Mouse (Mus musculus): ENCODE measurements around the gene Mtif3. TPM values are rescaled to one million over a fixed set of nuclear protein-coding genes. Genes with fewer than 3 reads are reported as not detected.

The Mtif3 gene
- total RNA-seq (2014; rRNA removed) (9.9 and 11.7 TPM in 2 replicates), polyA plus RNA-seq (2015; fragmentation: Nextera tagmentation; extraction: Ambion mirVana) (20.3 and 21.1 TPM in 2 replicates)

- ATAC-seq (peak; percentile 92), DNase-seq (ENCODE audit: low spot score) (peak; percentile 95)
- Histone ChIP-seq H3K4me1 (ENCODE audit: insufficient read depth, low read length) (peaks cover 5% of the 10 kb centered on the region; the same call in 1 of the 2 replicates), H3K9me3 (ENCODE audit: low read length) (no peaks in the 10 kb centered on the region), H3K4me2 (ENCODE audit: low read depth, low read length) (peak within 1 kb of the TSS; percentile 77), H3K9ac (replicated peaks; ENCODE audit: low read length) (peak within 1 kb of the TSS; percentile 77), H3K27me3 (ENCODE audit: insufficient read depth, low read length) (no peaks in the 10 kb centered on the region), H3K4me3 (ENCODE audit: low read length) (peak within 1 kb of the TSS; percentile 87), H3K27ac (peak within 1 kb of the TSS; percentile 79), H3K36me3 (ENCODE audit: insufficient read depth, low read length) (peaks cover 10% of the 10 kb centered on the region)
- 2% methylated on average over 46 of the region's 46 CpGs for WGBS
- TF ChIP-seq CTCF (IDR thresholded peaks at IDR 0.05; ENCODE audit: low read depth): no peak
Measured at GRCm38 (mm10) chr5:146963118-146963936, at the start of gene Mtif3. Gene Mtif3 (minus strand): TSS chr5:146963800.

- ATAC-seq: no peak
- Histone ChIP-seq H3K9ac (replicated peaks; ENCODE audit: low read length) (no peak overlapping the region), H3K4me2 (ENCODE audit: low read depth, low read length) (no peak overlapping the region), H3K9me3 (ENCODE audit: low read length) (no peaks in the 10 kb centered on the region), H3K27me3 (ENCODE audit: insufficient read depth, low read length) (no peaks in the 10 kb centered on the region), H3K27ac (no peak overlapping the region), H3K36me3 (ENCODE audit: insufficient read depth, low read length) (no peaks in the 10 kb centered on the region), H3K4me1 (ENCODE audit: insufficient read depth, low read length) (no peaks in the 10 kb centered on the region), H3K4me3 (ENCODE audit: low read length) (no peak overlapping the region)
- no peak for DNase-seq (ENCODE audit: low spot score)
- no peak for TF ChIP-seq CTCF (IDR thresholded peaks at IDR 0.05; ENCODE audit: low read depth)
- 81% methylated on average over 10 of the region's 10 CpGs for WGBS
Measured at GRCm38 (mm10) chr5:147011333-147011732, 47.7 kb upstream of the Mtif3 start.

- Histone ChIP-seq H3K9me3 (ENCODE audit: low read length) (no peaks in the 10 kb centered on the region), H3K4me1 (ENCODE audit: insufficient read depth, low read length) (no peaks in the 10 kb centered on the region), H3K9ac (replicated peaks; ENCODE audit: low read length) (no peak overlapping the region), H3K4me2 (ENCODE audit: low read depth, low read length) (no peak overlapping the region), H3K27me3 (ENCODE audit: insufficient read depth, low read length) (no peaks in the 10 kb centered on the region), H3K36me3 (ENCODE audit: insufficient read depth, low read length) (no peaks in the 10 kb centered on the region), H3K4me3 (ENCODE audit: low read length) (no peak overlapping the region), H3K27ac (no peak overlapping the region)
- ATAC-seq (no peak), DNase-seq (ENCODE audit: low spot score) (no peak)
- TF ChIP-seq CTCF (IDR thresholded peaks at IDR 0.05; ENCODE audit: low read depth): no peak
- 45% methylated on average over 1 of the region's 1 CpGs for WGBS
Measured at GRCm38 (mm10) chr5:147003303-147003702, 39.7 kb upstream of the Mtif3 start.

GRCm38 (mm10) chr5:147001312-147001711 lies 37.7 kb upstream of the Mtif3 start:
- Histone ChIP-seq H3K9ac (replicated peaks; ENCODE audit: low read length) (no peak overlapping the region), H3K27me3 (ENCODE audit: insufficient read depth, low read length) (no peaks in the 10 kb centered on the region), H3K9me3 (ENCODE audit: low read length) (no peaks in the 10 kb centered on the region), H3K27ac (no peak overlapping the region), H3K4me3 (ENCODE audit: low read length) (no peak overlapping the region), H3K4me1 (ENCODE audit: insufficient read depth, low read length) (no peaks in the 10 kb centered on the region), H3K4me2 (ENCODE audit: low read depth, low read length) (no peak overlapping the region), H3K36me3 (ENCODE audit: insufficient read depth, low read length) (no peaks in the 10 kb centered on the region)
- DNase-seq (ENCODE audit: low spot score) (no peak), ATAC-seq (no peak)
- 0 out of 2 replicates have a peak, but pooled peaks have one; percentile 19 for TF ChIP-seq CTCF (IDR thresholded peaks at IDR 0.05; ENCODE audit: low read depth)
- WGBS: 83% methylated on average over 4 of the region's 4 CpGs

GRCm38 (mm10) chr5:146998802-146999201 lies 35.2 kb upstream of the Mtif3 start:
- no peak overlapping the region for H3K4me2 ChIP-seq (ENCODE audit: low read depth, low read length)
- H3K27me3 ChIP-seq (ENCODE audit: insufficient read depth, low read length): no peaks in the 10 kb centered on the region
- no peaks in the 10 kb centered on the region for H3K4me1 ChIP-seq (ENCODE audit: insufficient read depth, low read length)
- 93% methylated on average over 12 of the region's 12 CpGs for WGBS
- H3K9me3 ChIP-seq (ENCODE audit: low read length): no peaks in the 10 kb centered on the region
- no peaks in the 10 kb centered on the region for H3K36me3 ChIP-seq (ENCODE audit: insufficient read depth, low read length)
- ATAC-seq: no peak
- no peak overlapping the region for H3K9ac ChIP-seq (replicated peaks; ENCODE audit: low read length)
- H3K4me3 ChIP-seq (ENCODE audit: low read length): no peak overlapping the region
- TF ChIP-seq CTCF (IDR thresholded peaks at IDR 0.05; ENCODE audit: low read depth): no peak
- DNase-seq (ENCODE audit: low spot score): no peak
- H3K27ac ChIP-seq: no peak overlapping the region

- ATAC-seq (no peak), DNase-seq (ENCODE audit: low spot score) (no peak)
- H3K9me3 ChIP-seq (ENCODE audit: low read length): no peaks in the 10 kb centered on the region
- H3K9ac ChIP-seq (replicated peaks; ENCODE audit: low read length): no peak overlapping the region
- 83% methylated on average over 7 of the region's 7 CpGs for WGBS
- H3K27ac ChIP-seq: no peak overlapping the region
- TF ChIP-seq CTCF (IDR thresholded peaks at IDR 0.05; ENCODE audit: low read depth): 0 out of 2 replicates have a peak, but pooled peaks have one; percentile 25
- H3K36me3 ChIP-seq (ENCODE audit: insufficient read depth, low read length): no peaks in the 10 kb centered on the region
- H3K4me2 ChIP-seq (ENCODE audit: low read depth, low read length): no peak overlapping the region
- no peak overlapping the region for H3K4me3 ChIP-seq (ENCODE audit: low read length)
- H3K27me3 ChIP-seq (ENCODE audit: insufficient read depth, low read length): no peaks in the 10 kb centered on the region
- H3K4me1 ChIP-seq (ENCODE audit: insufficient read depth, low read length): no peaks in the 10 kb centered on the region
Measured at GRCm38 (mm10) chr5:146996812-146997211, 33.2 kb upstream of the Mtif3 start.

GRCm38 (mm10) chr5:146994973-146995372 lies 31.4 kb upstream of the Mtif3 start:
- DNase-seq (ENCODE audit: low spot score): no peak
- TF ChIP-seq CTCF (IDR thresholded peaks at IDR 0.05; ENCODE audit: low read depth): no peak
- 65% methylated on average over 6 of the region's 6 CpGs for WGBS
- H3K4me1 ChIP-seq (ENCODE audit: insufficient read depth, low read length): no peaks in the 10 kb centered on the region
- no peak overlapping the region for H3K9ac ChIP-seq (replicated peaks; ENCODE audit: low read length)
- no peaks in the 10 kb centered on the region for H3K27me3 ChIP-seq (ENCODE audit: insufficient read depth, low read length)
- H3K27ac ChIP-seq: no peak overlapping the region
- ATAC-seq: no peak
- H3K36me3 ChIP-seq (ENCODE audit: insufficient read depth, low read length): no peaks in the 10 kb centered on the region
- no peak overlapping the region for H3K4me2 ChIP-seq (ENCODE audit: low read depth, low read length)
- H3K4me3 ChIP-seq (ENCODE audit: low read length): no peak overlapping the region
- no peaks in the 10 kb centered on the region for H3K9me3 ChIP-seq (ENCODE audit: low read length)
